ENCODE assay signal across 7 mouse cellular contexts in the genomic region with DNA sequence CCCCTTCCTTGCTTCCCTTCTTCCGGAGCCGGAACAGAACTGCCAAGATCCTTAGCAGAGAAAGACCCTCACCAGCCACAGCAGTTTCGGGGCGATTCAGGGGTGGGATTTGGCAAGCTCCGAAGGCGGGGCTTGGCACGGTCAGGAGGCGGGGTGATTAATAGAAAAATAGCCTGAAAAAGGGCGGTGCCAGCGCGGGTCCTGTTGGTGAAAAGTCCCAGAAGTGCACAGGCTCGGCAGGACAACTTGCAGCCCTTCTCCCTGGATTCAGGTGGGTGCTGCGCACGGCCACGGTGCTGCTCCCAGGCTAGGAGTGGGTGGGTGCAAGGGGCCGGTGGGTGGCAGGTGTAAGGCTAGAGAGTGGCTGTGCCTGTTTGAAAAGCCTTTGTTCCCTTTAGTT. TPM values are rescaled to one million over a fixed set of nuclear protein-coding genes. Genes with fewer than 3 reads are reported as not detected.
DNase-seq lines count a peak whose midpoint lies in the region; ATAC-seq and TF ChIP-seq lines count a peak whose summit lies in the region.

No protein-coding gene starts in this region.

- peak overlapping the region; percentile 46 for H3K4me3 ChIP-seq in embryonic facial prominence, embryonic 13.5 days
- peak overlapping the region; percentile 66 for H3K4me3 ChIP-seq in heart, embryonic 13.5 days
- H3K4me3 ChIP-seq in kidney, postnatal 0 days (replicated peaks; ENCODE audit: low read depth, low read length): peak overlapping the region; percentile 47
- H3K4me3 ChIP-seq in small intestine, adult 2 months (ENCODE audit: low read depth, low read length): peak overlapping the region; percentile 90

- DNase-seq in adrenal gland, postnatal 10 days: peak; percentile 88
- peak; percentile 83 for DNase-seq in kidney, postnatal 0 days (ENCODE audit: low spot score)
- DNase-seq in lung, postnatal 4 days: peak; percentile 80 to 87
- no peak for DNase-seq in frontal cortex, postnatal 14 days (ENCODE audit: low spot score in 2 of 2)

- no peaks in the 10 kb centered on the region for H3K27me3 ChIP-seq in embryonic facial prominence, embryonic 13.5 days
- no peaks in the 10 kb centered on the region for H3K27me3 ChIP-seq in heart, embryonic 13.5 days (replicated peaks)
- H3K27me3 ChIP-seq in kidney, postnatal 0 days (ENCODE audit: insufficient read depth, low read length): no peaks in the 10 kb centered on the region
- no peaks in the 10 kb centered on the region for H3K27me3 ChIP-seq in small intestine, adult 2 months (ENCODE audit: control insufficient read depth, insufficient read depth, low read length)

- H3K9ac ChIP-seq in embryonic facial prominence, embryonic 13.5 days: peak overlapping the region; percentile 67
- peak overlapping the region; percentile 83 for H3K9ac ChIP-seq in heart, embryonic 13.5 days
- H3K9ac ChIP-seq in kidney, postnatal 0 days (ENCODE audit: low read depth, low read length): peak overlapping the region; percentile 58

- peak overlapping the region; percentile 69 for H3K4me2 ChIP-seq in embryonic facial prominence, embryonic 13.5 days
- peak overlapping the region; percentile 82 for H3K4me2 ChIP-seq in heart, embryonic 13.5 days
- H3K4me2 ChIP-seq in kidney, postnatal 0 days (ENCODE audit: low read length): peak overlapping the region; percentile 65

- TF ChIP-seq CTCF in kidney, postnatal 0 days (IDR thresholded peaks at IDR 0.05; ENCODE audit: low read depth): no peak
- TF ChIP-seq CTCF in small intestine, adult 2 months (IDR thresholded peaks at IDR 0.05; ENCODE audit: extremely low read depth, insufficient read length, insufficient replicate concordance, low read depth, low read length): no peak

- H3K27ac ChIP-seq in embryonic facial prominence, embryonic 13.5 days: peak overlapping the region; percentile 24; the same call in 1 of the 2 replicates
- H3K27ac ChIP-seq in heart, embryonic 13.5 days (replicated peaks): peak overlapping the region; percentile 78
- H3K27ac ChIP-seq in kidney, postnatal 0 days: peak overlapping the region; percentile 74
- peak overlapping the region; percentile 94 for H3K27ac ChIP-seq in small intestine, adult 2 months (ENCODE audit: insufficient read depth, low read depth, low read length)

- no peaks in the 10 kb centered on the region for H3K36me3 ChIP-seq in embryonic facial prominence, embryonic 13.5 days
- H3K36me3 ChIP-seq in heart, embryonic 13.5 days: no peaks in the 10 kb centered on the region
- H3K36me3 ChIP-seq in kidney, postnatal 0 days (ENCODE audit: insufficient read depth, low read length): no peaks in the 10 kb centered on the region
- 0 out of 2 replicates have a peak, but pooled peaks cover under 1% of the 10 kb centered on the region for H3K36me3 ChIP-seq in small intestine, adult 2 months (ENCODE audit: control insufficient read depth, insufficient read depth, low read length)

- H3K4me1 ChIP-seq in embryonic facial prominence, embryonic 13.5 days: peaks cover 34% of the 10 kb centered on the region
- peaks cover 28% of the 10 kb centered on the region for H3K4me1 ChIP-seq in heart, embryonic 13.5 days
- peaks cover 8% of the 10 kb centered on the region; the same call in 1 of the 2 replicates for H3K4me1 ChIP-seq in kidney, postnatal 0 days (replicated peaks; ENCODE audit: insufficient read depth, low read length)
- peaks cover 11% of the 10 kb centered on the region; the same call in 1 of the 2 replicates for H3K4me1 ChIP-seq in small intestine, adult 2 months (ENCODE audit: control insufficient read depth, insufficient read depth, insufficient read length, low read length)

- WGBS in embryonic facial prominence, embryonic 13.5 days: 1% methylated on average over 16 of the region's 16 CpGs
- WGBS in heart, embryonic 13.5 days: under 1% methylated on average over 16 of the region's 16 CpGs
- WGBS in kidney, postnatal 0 days: under 1% methylated on average over 16 of the region's 16 CpGs
- WGBS in small intestine, adult 2 months: under 1% methylated on average over 16 of the region's 16 CpGs

- TF ChIP-seq POLR2A in small intestine, adult 2 months (IDR thresholded peaks at IDR 0.05; ENCODE audit: low read depth, low read length): peak; percentile 73

- peak; percentile 64 for ATAC-seq in embryonic facial prominence, embryonic 13.5 days (ENCODE audit: insufficient number of reproducible peaks, insufficient read depth, low FRiP score, low TSS enrichment, low read depth)
- peak; percentile 31; the same call in 1 of the 2 replicates for ATAC-seq in heart, embryonic 13.5 days (ENCODE audit: extremely low read depth, insufficient number of reproducible peaks, low FRiP score, low TSS enrichment)
- ATAC-seq in kidney, postnatal 0 days (replicated peaks; ENCODE audit: low FRiP score, low read depth): peak; percentile 79

- no peaks in the 10 kb centered on the region for H3K9me3 ChIP-seq in embryonic facial prominence, embryonic 13.5 days
- no peaks in the 10 kb centered on the region for H3K9me3 ChIP-seq in heart, embryonic 13.5 days
- H3K9me3 ChIP-seq in kidney, postnatal 0 days (replicated peaks; ENCODE audit: low read length): no peaks in the 10 kb centered on the region

RNA-seq across cellular contexts. Expression of gene Mgst1, which starts 0.2 kb away (rescaled TPM):
- total RNA-seq in adrenal gland, postnatal 10 days (2021): 100 to 1,000 TPM; 726 to 864 TPM
- 87.0 and 115 TPM in 2 replicates for polyA plus RNA-seq in embryonic facial prominence, embryonic 13.5 days (2015; fragmentation: Nextera tagmentation; extraction: Ambion mirVana)
- polyA plus RNA-seq in heart, embryonic 13.5 days (2015; fragmentation: Nextera tagmentation; extraction: Ambion mirVana): 103 and 121 TPM in 2 replicates
- 394 and 439 TPM in 2 replicates for polyA plus RNA-seq in kidney, postnatal 0 days (2015; fragmentation: Nextera tagmentation; extraction: Ambion mirVana)
- 138 and 171 TPM in 2 replicates for polyA plus RNA-seq in small intestine, adult 2 months (2012; rRNA removed)

Comparison
In these comparisons a context has a peak if more than half of its experiments do, and no peak if none do; other contexts are left out.
1. DNase-seq: peak in adrenal gland, postnatal 10 days (single experiment), kidney, postnatal 0 days (single experiment) and lung, postnatal 4 days (2 of 2); none in frontal cortex, postnatal 14 days (0 of 2).
2. H3K27ac ChIP-seq: peak in every context shown above with its lines; median percentile 94 in small intestine, adult 2 months; 78 in heart, embryonic 13.5 days; 74 in kidney, postnatal 0 days; 24 in embryonic facial prominence, embryonic 13.5 days.
3. Peak in every context shown above with its lines, with median percentiles within 50 percentile points of each other: ATAC-seq, H3K4me2 ChIP-seq, H3K4me3 ChIP-seq and H3K9ac ChIP-seq.